Mouse (Mus musculus) liver, adult 2 months (tissue): ENCODE results near the gene Agap1.

Experiments used
- CTCF ChIP-seq: fragments of 200-500 bp; IDR thresholded peaks from 2 replicates; pipeline ENCODE4 v1.5.1; 2011; ENCODE audit warnings: low read depth, low read length, control low read depth
- POLR2A ChIP-seq: fragments of 200-500 bp; IDR thresholded peaks from 2 replicates; pipeline ENCODE4 v1.6.1; 2011; ENCODE audit warnings: low read length, control low read depth; ENCODE audit not compliant: insufficient read depth; ENCODE audit errors: extremely low read depth

DNA sequence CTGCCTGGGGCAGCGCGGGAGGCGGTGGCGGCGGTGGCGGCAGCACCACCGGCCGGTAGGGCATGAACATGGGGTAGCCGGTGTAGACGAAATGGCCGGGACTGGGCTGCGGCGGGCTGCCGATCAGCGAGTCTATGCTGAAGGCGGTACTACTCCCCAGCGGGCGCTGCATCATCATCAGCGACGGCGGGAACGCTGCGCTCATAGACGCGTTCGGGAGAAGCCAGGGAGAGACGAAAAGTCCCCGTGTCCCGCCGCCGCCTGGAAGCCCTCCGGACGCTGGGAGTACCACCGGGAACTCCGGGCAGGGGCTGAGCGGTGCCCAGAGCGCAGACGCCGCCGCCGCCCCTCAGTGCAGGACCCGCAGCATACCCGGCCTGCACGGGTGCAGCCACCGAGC lies 475.9 kb downstream of the Agap1 start:
- TF ChIP-seq CTCF (no peak), POLR2A (no peak)
